Mouse (Mus musculus) forebrain, embryonic 14.5 days (tissue): Measurements from ENCODE around the gene Elmo2. TPM values are rescaled to one million over a fixed set of nuclear protein-coding genes. Genes with fewer than 3 reads are reported as not detected.

Experiments
- ATAC-seq: fragments of 200-750 bp; cut with Nextera tagmentation; 2 replicates; pipeline ENCODE4 v1.8.0; 2017; ENCODE audit warnings: mild to moderate bottlenecking, moderate library complexity
- DNase-seq: peaks from one replicate; pipeline ENCODE4 v3.0.0-alpha.2; 2015; ENCODE audit warnings: low spot score
- H3K27ac ChIP-seq: fragments of 300-500 bp; sonication (generic); 2 replicates; pipeline ENCODE4 v1.5.1; 2014; ENCODE audit warnings: low read depth, mild to moderate bottlenecking, control low read depth, low read length, moderate library complexity
- H3K27me3 ChIP-seq: fragments of 300-500 bp; sonication (generic); replicated peaks from 2 replicates; pipeline ENCODE4 v1.6.1; 2014; ENCODE audit warnings: low read length, control low read depth, mixed read lengths; ENCODE audit not compliant: control insufficient read depth, insufficient read depth
- H3K36me3 ChIP-seq: fragments of 300-500 bp; sonication (generic); 2 replicates; pipeline ENCODE4 v1.6.1; 2014; ENCODE audit warnings: low read length, control low read depth; ENCODE audit not compliant: control insufficient read depth, insufficient read depth
- H3K4me1 ChIP-seq: fragments of 300-500 bp; sonication (generic); 2 replicates; pipeline ENCODE4 v1.6.1; 2014; ENCODE audit warnings: antibody characterized with exemption, low read length, control low read depth; ENCODE audit not compliant: control insufficient read depth, insufficient read depth
- H3K4me2 ChIP-seq: fragments of 300-500 bp; sonication (generic); 2 replicates; pipeline ENCODE4 v1.6.1; 2014; ENCODE audit warnings: mild to moderate bottlenecking, control low read depth, low read length
- H3K4me3 ChIP-seq: fragments of 300-500 bp; sonication (generic); 2 replicates; pipeline ENCODE4 v1.5.1; 2014; ENCODE audit warnings: low read depth, low read length, control low read depth
- H3K9ac ChIP-seq: fragments of 300-500 bp; sonication (generic); 2 replicates; pipeline ENCODE4 v1.6.1; 2014; ENCODE audit warnings: mild to moderate bottlenecking, low read length, control low read depth, moderate library complexity
- H3K9me3 ChIP-seq: fragments of 300-500 bp; sonication (generic); replicated peaks from 2 replicates; pipeline ENCODE4 v1.6.1; 2016; ENCODE audit warnings: low read length, control low read depth, mixed read lengths; ENCODE audit not compliant: control insufficient read depth
- WGBS: fragments of 180-500 bp; shearing (Covaris S2); extraction: QIAGEN DNeasy Blood & Tissue Kit; methylation state at CpG from one replicate; pipeline ENCODE4 v1.1.7; 2014; 5-methylcytosine and 5-hydroxymethylcytosine counted together
- polyA plus RNA-seq: library from polyadenylated mRNA; unstranded; fragments of >200 nt; fragmentation: Nextera tagmentation; extraction: Ambion mirVana; gene quantifications from 2 replicates; pipeline ENCODE4 v1.2.1, GENCODE M21; 2014

Elmo2 gene
- polyA plus RNA-seq, 1 experiment from 2014 or later = 95.5 TPM

- DNase-seq (no peak), ATAC-seq (no peak)
- Histone ChIP-seq H3K4me3 (no peak overlapping the region), H3K36me3 (peaks cover 12% of the 10 kb centered on the region), H3K9ac (no peak overlapping the region), H3K9me3 (no peaks in the 10 kb centered on the region), H3K27me3 (no peaks in the 10 kb centered on the region), H3K4me2 (no peak overlapping the region), H3K27ac (no peak overlapping the region), H3K4me1 (peaks cover 38% of the 10 kb centered on the region)
- 75% methylated on average over 4 of the region's 4 CpGs for WGBS
Measured at GRCm38 (mm10) chr2:165319503-165319902, 6.8 kb downstream of the Elmo2 start.

GRCm38 (mm10) chr2:165318941-165319340 lies 7.3 kb downstream of the Elmo2 start:
- Histone ChIP-seq H3K27me3 (no peaks in the 10 kb centered on the region), H3K4me1 (peaks cover 33% of the 10 kb centered on the region), H3K4me2 (no peak overlapping the region), H3K9ac (no peak overlapping the region), H3K36me3 (peaks cover 18% of the 10 kb centered on the region), H3K27ac (no peak overlapping the region), H3K4me3 (no peak overlapping the region), H3K9me3 (no peaks in the 10 kb centered on the region)
- ATAC-seq = no peak
- DNase-seq = no peak
- WGBS = 92% methylated on average over 7 of the region's 7 CpGs

- ATAC-seq = no peak
- 54% methylated on average over 16 of the region's 16 CpGs for WGBS
- Histone ChIP-seq H3K36me3 (peaks cover 28% of the 10 kb centered on the region), H3K27me3 (no peaks in the 10 kb centered on the region), H3K4me1 (peaks cover 29% of the 10 kb centered on the region), H3K9me3 (no peaks in the 10 kb centered on the region), H3K27ac (peak overlapping the region; percentile 81), H3K4me3 (no peak overlapping the region), H3K9ac (peak overlapping the region; percentile 32; the same call in 1 of the 2 replicates), H3K4me2 (peak overlapping the region; percentile 18; the same call in 1 of the 2 replicates)
- DNase-seq = no peak
Measured at GRCm38 (mm10) chr2:165317621-165318263, 8.5 kb downstream of the Elmo2 start.

GRCm38 (mm10) chr2:165316837-165317473 lies 9.3 kb downstream of the Elmo2 start:
- peaks cover 35% of the 10 kb centered on the region for H3K36me3 ChIP-seq
- peak overlapping the region; percentile 49; the same call in 1 of the 2 replicates for H3K9ac ChIP-seq
- H3K4me1 ChIP-seq = peaks cover 31% of the 10 kb centered on the region
- peak; percentile 90 for ATAC-seq
- peak overlapping the region; percentile 18 for H3K4me2 ChIP-seq
- H3K9me3 ChIP-seq = no peaks in the 10 kb centered on the region
- no peak overlapping the region for H3K4me3 ChIP-seq
- WGBS = 4% methylated on average over 9 of the region's 9 CpGs
- DNase-seq = peak; percentile 94
- no peaks in the 10 kb centered on the region for H3K27me3 ChIP-seq
- H3K27ac ChIP-seq = peak overlapping the region; percentile 81

GRCm38 (mm10) chr2:165316204-165316603 lies 10.1 kb downstream of the Elmo2 start:
- Histone ChIP-seq H3K27me3 (no peaks in the 10 kb centered on the region), H3K9me3 (no peaks in the 10 kb centered on the region), H3K4me1 (peaks cover 37% of the 10 kb centered on the region), H3K36me3 (peaks cover 39% of the 10 kb centered on the region), H3K4me2 (peak overlapping the region; percentile 6; the same call in 1 of the 2 replicates), H3K4me3 (no peak overlapping the region), H3K27ac (peak overlapping the region; percentile 81), H3K9ac (peak overlapping the region; percentile 49)
- WGBS = 61% methylated on average over 10 of the region's 10 CpGs
- peak; percentile 22 for DNase-seq
- peak; percentile 0; the same call in 1 of the 2 replicates for ATAC-seq

DNA sequence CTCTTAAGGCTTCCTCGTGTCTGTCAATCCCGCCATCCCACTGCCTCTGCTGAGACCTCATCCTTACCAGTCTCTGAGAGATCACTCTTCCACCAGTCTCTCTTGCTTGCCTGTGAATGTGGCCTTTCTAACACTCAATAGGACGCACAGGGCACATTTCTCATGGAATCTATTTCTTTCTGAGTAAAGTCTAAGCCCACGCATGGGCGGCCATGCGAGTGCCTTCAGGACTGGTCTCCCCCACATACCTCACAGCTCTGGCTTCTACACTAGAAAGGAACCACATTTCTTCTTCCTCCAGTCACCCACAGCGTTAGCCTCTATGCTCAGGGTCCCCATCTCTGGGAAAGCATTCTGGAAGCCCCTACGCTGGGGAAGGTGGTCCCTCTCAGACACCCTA lies 12.1 kb downstream of the Elmo2 start:
- no peak for ATAC-seq
- Histone ChIP-seq H3K27me3 (no peaks in the 10 kb centered on the region), H3K36me3 (peaks cover 50% of the 10 kb centered on the region), H3K4me1 (peaks cover 43% of the 10 kb centered on the region), H3K4me2 (no peak overlapping the region), H3K27ac (no peak overlapping the region), H3K9ac (no peak overlapping the region), H3K9me3 (no peaks in the 10 kb centered on the region), H3K4me3 (no peak overlapping the region)
- WGBS = 83% methylated on average over 8 of the region's 8 CpGs
- no peak for DNase-seq

DNA sequence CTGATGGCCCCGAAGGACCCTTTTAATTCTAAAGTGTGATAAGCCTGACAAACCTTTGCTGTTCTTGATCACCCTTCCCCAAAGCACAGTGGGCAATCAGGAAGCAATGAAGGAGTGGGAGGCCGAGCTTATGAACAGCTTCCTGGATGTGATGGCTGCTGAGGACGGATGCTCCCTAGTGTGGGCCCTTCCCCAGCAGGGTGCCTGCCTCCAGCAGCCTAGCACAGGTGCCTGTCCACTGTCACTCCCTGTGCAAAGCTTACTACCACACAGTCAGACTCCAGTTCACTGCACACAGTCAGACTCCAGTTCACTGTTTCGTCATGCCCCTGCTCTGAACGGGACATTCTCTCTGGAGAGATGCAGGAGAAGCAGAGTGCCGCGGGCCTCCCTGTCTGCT lies 13.9 kb downstream of the Elmo2 start:
- Histone ChIP-seq H3K36me3 (peaks cover 62% of the 10 kb centered on the region), H3K4me3 (no peak overlapping the region), H3K4me1 (peaks cover 34% of the 10 kb centered on the region), H3K9me3 (no peaks in the 10 kb centered on the region), H3K9ac (no peak overlapping the region), H3K27me3 (no peaks in the 10 kb centered on the region), H3K27ac (no peak overlapping the region), H3K4me2 (no peak overlapping the region)
- ATAC-seq = no peak
- no peak for DNase-seq
- WGBS = 67% methylated on average over 7 of the region's 7 CpGs

- no peaks in the 10 kb centered on the region for H3K27me3 ChIP-seq
- WGBS = 24% methylated on average over 12 of the region's 12 CpGs
Measured at GRCm38 (mm10) chr2:165311577-165311976, 14.7 kb downstream of the Elmo2 start.

More at GRCm38 (mm10) chr2:165311577-165311976, 14.7 kb downstream of the Elmo2 start:
- Histone ChIP-seq H3K36me3 (peaks cover 70% of the 10 kb centered on the region), H3K4me1 (peaks cover 28% of the 10 kb centered on the region), H3K9me3 (no peaks in the 10 kb centered on the region), H3K9ac (no peak overlapping the region), H3K4me3 (no peak overlapping the region), H3K27ac (0 out of 2 replicates have a peak overlapping the region, but pooled peaks have one; percentile 9), H3K4me2 (no peak overlapping the region)
- DNase-seq (peak; percentile 87), ATAC-seq (peak; percentile 63)
